Mouse (Mus musculus) neutrophil, adult 5-6 weeks (primary cell): ENCODE data around the gene Nom1. TPM values are rescaled to one million over a fixed set of nuclear protein-coding genes. Genes with fewer than 3 reads are reported as not detected.

Experiments
- ATAC-seq: fragments of 151-379, 151-347 bp; 2 replicates; pipeline ENCODE4 v1.8.0; 2017; ENCODE audit warnings: mild to moderate bottlenecking, moderate TSS enrichment; ENCODE audit not compliant: insufficient number of reproducible peaks, poor library complexity, low FRiP score, severe bottlenecking; ENCODE audit errors: extremely low read depth
- total RNA-seq: library from RNA; stranded (forward); fragments of 200-1000 nt; gene quantifications from 2 replicates; pipeline ENCODE4 v1.2.3, GENCODE M21; 2017

Gene Nom1
- total RNA-seq, 1 experiment from 2014 or later: 11.1 TPM

DNA sequence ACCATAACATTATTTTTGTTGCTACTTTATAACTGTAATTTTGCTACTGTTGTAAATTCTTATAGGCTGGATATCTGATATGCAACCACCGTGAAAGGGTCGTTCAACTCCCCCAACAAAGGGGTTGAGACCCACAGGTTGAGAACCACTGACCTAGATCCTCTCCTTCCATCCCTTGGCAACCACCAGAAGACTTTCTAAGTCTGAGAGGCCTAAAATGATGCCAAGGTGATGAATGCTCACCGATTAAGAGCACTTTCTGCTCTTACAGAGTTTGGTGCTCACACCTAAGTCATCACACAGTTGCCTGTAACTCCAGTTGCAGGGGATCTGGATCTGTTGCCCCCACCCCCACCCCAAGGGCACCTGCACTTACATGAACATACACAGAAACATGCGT, 35.0 kb downstream of the Nom1 start:
- ATAC-seq: no peak

DNA sequence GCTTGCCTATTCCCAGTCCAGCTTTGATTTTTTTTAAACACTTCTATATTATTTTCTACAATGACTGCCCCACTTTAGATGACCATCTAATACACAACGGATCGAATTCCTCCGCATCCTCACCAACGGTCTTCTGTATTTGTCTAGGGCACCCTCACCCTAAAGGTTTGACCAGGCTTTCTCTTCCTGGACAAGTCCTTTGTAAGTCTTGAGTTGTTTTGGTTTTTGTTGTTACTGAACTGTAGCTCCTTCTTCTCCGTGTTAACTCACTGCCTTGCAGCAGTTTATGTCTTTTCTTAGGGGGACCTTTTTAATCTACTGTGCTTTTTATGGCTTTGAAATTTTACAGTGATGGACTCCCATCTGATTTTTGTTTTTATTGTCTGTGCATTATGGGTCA, 35.8 kb downstream of the Nom1 start:
- ATAC-seq: no peak

DNA sequence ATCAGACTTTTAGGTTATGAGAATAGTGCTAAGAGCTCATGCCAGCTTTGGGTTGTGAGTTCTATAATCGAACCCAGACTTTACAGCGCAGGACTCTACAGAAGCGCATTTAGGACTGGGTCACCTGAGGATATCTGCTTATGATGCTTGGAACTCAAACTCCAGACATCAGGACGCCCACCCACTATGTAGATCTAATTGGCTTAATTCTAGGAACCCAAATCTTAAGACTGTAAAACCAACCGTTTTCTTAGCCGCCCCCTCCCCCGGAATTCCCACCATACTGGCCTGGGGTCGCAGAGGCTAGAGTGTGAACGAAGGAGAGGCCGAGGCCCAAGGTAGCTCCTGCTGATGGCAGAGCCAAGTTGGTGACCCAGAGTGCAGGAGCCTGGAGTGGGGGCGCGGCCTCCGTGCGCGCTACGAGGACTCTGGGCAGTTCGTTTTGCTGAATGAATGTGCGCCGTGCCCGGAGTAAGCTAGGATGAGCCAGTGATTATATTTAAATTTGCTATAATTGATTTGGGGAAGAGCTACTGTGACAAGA, 36.5 kb downstream of the Nom1 start:
- no peak for ATAC-seq

DNA sequence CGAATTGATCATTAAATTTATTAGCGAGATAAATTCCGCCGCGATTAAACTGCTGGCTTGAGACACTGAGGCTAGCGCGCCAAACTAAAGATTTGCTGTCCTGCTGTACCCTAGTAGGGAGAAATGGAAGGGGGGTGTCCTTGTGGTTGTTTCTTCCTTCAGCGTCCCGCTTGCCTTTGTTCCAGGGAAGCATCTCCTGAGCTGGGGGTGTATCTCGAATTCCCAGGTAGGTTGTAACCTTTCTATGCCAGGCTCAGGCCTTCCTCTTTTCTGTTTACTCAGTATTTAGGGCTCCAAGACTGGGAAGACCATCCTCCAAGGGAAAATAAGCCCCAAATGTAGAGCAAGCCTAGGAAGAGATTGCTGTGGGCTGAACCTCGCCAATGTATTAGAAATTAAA, 36.9 kb downstream of the Nom1 start:
- ATAC-seq: no peak

DNA sequence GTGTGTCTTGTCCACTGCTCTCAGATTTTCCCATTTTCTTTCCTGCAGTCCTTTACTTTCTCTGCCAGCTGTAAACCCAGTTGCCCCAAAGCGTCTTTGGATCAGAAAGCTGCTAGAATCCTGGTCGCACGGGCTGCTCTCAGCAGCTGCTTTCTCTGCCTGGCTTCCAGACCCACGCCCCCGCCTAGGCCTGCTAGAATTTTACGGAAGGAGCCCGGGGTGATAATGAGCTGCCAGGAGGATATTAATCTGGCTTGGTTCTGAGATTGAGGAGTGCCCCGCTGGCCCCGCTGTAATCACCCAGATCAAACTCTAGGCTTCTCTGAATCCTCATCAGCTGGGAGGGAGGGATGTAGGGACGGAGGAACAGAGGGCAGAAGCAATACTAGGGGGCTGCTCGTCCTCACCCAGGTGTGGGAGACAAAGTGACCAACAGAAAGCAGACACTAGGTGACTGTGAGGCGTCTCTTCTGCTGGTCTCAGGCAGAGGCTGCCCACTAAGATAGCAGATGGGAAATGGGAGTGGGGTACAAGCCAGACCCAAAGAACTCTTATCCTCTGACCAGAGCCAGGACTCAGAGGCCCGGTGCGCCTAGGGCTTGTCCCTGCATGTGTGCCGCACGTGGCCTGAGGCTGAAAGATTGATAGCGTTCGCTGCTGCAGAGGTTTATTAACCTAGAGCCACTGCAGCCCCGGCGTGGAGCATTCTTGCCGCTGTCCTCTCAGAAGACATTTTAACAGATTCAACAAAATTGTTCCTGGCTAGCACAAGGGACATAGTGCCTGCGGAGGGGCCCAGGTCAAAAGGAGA, 37.6 kb downstream of the Nom1 start:
- no peak for ATAC-seq

DNA sequence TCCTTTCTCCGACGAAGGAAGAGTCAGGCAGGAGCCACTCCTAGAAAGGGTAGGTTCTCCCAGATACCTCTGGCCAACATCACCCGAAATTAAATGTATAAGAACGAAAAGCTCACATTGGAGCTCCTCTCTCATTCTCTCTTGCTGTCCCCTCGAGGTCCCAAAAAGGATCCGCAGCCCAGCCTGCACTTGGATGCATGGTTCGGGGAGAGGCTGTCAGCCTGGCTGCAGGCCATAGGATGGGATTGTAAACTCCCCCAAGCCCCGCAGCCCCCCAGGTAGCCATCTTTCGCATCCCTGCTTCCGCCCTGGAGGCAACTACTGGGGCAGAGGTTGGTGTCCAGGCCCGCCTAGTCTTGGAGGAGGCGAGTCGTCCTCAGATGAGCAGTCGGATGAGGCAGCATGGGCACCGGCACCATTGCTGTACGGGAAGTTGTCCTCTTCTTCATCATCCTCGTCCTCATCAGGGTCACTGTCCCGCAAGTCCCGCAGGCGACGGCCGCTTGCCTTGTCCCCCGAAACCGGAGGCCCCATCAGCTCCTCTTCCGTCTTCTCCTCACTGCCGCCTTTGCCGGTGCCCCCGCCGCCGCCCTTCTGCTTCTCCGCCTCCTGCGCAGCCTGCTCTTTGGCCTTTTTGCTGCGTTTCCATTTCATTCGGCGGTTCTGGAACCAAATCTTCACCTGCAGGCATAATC, 39.2 kb downstream of the Nom1 start:
- ATAC-seq: no peak

DNA sequence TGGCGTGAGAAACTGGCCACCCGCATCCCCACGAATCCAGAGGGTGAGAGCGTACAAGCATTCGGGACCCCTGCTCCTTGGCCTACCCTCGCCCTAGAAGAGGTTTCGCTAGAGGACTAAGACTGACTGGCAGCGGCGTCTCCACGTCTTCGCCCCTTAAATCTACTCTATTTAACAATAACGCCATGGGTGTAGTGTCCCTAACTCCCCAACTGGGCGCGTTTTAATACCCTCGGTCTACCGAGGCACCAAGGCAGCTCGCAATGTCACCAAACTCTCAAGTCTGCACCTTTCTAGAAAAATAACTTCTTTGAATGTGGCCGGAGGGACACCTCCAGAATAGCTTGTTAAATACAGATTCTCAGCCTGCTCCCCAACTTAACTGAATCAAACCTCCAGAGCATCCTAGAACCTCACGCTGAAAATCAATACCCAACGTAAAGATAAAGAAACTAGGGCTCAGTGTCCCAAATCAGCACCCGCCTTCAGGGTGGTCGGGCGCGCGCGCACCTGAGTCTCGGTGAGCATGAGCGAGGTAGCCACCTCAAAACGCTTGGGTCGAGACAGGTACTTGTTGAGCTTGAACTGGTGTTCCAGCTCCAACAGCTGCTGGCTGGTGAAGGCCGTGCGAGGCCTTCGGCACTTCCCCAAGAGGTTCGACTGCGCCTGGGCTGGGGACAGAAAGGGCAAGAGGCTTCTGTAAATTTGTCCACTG, 39.9 kb downstream of the Nom1 start:
- no peak for ATAC-seq

DNA sequence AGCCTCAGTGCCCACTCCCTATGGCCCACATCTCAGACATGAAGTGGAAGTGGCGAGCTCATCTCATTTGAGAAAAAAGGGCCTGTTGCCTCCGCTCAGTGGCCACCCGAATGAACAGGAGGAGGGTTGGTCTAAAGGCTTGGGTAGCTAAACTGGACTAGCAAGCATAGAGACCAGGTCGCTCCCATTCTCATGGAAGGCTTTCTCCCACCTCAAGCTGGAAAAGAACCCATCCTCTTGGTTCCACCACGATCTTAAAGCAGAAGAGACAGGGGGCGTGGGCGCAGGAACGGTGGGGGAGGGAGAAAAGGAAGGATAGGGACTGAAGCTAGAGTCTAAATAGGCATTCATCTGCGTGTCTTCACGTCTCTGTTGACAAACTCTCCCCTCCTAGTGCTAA, 40.6 kb downstream of the Nom1 start:
- ATAC-seq: no peak

DNA sequence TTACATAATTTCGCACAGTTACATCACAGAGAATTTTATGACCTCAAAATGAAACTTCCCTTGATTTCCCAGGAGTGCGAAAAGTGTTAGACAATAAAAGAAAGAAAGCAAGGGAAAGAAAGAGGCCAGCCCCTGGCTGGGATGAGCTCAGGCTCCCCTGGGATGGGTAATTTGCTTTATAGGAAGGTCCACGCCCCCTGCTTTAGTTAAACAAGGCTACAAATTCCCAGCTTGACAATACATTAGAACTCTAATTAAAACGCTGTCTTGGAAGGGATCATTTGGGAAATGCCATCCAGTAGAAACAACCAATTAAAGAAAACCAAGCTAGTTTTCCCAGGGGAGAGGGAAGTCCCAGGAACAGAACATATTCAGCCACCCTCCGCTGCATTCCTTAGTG, 41.1 kb downstream of the Nom1 start:
- ATAC-seq: no peak

DNA sequence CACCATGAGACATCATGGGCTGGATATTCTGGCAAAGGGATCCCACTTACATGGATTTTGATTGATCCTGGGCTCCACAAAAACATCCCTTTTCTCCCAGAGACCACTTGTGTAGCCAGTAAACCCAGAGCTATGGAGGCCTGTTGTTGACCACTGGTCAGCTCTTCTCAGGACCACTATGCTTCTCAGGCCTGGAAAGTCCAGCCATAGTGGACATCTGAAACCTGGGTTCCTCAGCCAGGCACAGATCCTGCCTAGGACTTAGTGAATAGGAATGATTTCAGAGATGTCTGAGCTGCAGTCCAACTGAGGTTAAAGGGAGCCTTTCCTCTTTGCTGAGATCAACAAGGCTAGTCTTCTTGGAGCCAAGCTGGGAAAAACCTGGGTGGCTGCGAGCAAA, 41.6 kb downstream of the Nom1 start:
- no peak for ATAC-seq

DNA sequence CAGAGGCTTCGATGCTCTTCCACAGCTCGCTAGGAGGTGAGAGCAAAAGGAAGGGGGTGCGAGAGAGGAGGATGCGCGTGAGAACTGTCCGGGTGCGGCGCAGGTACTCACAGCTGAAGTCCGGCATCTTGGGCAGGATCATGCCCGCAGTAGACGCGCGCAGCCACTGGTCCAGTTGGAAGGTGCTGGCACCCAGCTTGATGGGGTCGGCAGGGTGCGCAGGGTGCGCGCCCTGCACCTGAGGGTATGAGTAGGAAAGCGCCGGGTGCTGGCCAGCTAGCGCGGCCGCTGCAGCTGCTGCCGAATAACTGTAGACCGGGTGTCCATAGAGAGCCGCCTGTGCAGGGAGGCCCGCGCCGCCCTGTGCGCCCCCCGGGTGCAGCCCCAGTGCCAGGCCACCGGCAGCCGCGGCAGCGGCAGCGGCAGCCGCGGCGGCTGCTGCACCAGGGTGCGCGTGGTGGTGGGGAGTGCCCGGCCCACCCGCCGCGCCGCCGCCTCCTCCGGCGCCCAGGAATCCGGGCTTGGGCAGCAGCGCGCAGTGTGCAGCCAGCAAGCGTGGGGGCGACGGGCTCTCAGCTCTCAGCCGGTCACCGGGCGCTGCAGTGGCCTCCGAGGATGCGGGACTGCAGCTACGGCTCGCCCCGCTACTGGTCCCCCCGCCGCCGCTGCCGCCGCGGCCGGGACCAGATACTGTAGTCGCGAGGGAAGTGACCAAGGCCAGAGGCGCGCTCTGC, 43.2 kb downstream of the Nom1 start:
- ATAC-seq: no peak

DNA sequence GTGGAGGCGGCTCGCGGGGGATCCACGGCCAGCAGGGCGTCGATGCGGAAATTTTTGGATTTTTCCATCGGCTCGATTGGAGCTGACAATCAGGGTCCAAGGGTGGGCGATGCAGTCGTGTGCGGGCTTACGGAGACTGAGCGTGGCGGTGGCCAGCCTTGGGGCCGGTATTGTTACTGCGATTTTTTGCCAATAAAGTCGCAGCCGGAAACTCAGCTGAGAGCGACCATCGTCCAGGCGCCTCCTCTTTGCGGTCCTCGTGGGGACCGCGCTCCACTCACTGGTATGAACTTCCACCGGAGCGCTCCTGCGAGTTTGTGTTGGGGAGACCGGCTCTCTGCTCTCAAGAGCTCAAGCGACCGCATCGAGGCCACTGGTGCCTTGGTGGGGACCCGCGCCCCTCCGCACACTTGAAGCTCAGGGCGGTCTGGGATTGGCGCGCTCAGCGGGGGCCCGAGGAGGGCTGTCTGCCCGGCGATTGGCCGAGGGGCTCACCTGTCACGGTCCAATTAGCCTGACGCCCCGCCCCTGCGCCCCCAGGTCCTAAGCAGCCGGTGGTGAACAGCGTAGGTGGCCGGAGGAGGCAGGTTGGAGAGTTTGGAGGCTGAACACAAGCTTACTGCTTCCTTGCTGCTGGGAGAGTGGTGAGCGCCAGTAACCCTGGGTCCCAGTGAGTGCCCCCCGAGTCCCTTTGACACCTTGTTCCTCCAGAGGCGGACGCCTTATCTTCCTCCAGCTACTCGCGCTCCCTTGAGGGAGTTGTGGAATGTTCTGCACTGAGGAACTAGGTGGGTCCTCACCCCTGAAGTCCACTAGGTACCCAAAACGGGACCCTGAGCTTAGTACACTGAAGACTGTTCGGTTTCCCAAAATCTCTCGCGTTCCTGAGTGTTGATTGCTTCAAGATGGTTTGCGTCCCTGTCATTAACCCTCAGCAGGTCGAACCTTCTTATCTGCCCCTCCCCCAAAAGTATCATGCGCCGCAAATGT, 44.0 kb downstream of the Nom1 start, which contains the start of gene Mnx1:
TSS of gene Mnx1 (minus strand) at position 263 of the 990 bp plus-strand sequence.
- ATAC-seq: no peak

DNA sequence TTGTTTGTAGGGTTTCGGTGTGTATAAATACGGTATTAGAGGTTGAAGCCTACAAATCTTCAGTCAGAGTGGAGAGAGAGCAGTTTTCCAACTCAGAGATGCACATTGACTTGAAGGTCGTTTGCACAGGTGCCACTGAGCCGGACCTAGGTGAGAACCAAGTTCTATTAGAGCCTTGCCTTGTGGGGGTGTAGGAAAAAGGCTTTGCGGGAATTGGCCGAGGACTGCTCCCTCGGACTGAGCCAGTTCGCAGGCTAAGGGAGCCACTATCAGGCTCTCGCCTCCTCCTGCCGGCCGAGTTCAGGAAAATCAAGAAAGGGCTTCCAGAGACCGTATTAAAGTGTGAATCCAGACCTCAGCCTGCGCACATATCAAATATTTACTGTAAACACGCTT, 44.7 kb downstream of the Nom1 start:
- ATAC-seq: no peak

DNA sequence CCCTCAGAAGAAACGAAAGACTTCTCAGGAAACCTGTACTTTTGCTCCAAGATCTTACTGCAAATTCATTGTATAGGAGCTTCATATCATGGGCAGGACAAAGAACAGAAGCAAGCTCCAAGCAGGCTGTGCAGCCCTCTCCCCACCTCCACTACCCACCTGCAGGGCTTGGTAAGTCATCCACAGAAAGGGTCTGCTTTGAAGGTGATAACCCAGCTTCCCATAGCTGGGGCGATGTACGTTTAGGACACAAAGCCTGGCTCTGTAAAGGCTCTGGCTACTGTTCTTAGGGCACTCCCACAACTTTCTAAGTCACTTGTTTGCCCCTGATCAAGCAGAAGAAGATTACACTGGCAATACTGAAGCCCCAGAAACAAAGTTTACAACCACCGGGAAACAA, 49.3 kb downstream of the Nom1 start:
- no peak for ATAC-seq

DNA sequence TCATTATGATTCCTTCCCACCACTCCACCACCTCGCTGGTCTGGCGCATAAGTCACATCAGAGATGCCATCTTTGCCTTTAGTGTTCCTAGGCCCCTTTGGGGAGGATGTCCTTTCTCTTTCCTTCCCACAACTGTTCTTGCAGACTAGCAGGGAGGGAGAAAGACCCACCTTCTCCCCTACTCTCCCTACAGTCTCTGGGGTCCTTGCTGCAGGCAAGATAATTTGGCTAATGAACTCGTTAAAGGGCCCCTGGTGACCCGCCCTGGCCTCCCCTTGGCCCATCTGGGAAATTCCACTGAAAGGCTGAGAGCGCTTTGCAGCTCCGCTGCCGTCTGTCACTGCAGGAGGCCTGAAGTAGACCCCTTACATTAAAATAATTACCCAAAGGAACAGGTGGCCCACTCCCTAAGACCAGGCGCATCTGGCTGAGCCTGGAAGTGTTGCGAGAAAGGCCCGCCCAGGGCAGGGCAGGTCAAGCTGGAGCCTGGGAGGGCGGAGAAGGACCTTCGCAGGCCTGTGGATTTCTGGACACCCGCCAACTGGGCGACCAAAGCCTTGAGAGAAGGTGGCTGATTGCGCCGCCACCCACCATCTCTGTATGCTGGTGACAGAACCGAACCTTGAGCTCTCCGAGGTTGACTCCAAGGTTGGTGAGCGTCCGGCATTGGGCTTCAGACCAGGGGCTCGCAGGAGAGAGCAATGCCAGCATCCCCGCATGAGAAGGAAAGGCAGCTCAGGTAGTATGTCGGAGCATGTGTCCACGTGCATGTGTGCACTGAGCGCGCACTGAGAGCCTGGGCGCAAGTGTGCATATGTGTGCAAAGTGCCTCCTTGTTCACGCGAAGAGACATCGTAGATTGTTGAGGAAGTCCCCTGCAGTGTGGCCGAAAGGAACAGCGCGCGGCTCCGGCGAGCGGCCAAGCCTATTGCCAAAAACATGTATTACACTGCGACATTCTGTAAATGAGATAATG, 50.8 kb downstream of the Nom1 start:
- no peak for ATAC-seq

DNA sequence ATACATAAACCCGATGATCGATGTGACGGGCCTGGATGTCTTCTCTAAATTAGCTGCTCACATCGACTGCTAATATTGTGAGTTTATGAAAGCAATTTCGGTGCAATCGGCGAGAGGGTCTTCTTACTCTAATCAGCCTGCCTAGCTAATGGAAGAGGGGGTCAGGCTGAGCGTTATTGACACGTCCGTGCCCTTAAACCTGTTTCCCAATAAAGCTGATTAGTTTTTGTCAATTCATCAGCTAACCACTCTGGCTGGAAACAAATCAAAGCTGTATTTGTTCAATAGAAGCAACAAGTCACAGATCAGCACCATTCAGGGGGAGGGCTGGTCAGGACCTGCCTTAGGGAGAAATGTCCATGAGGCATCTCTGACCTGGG, 51.5 kb downstream of the Nom1 start:
- ATAC-seq: no peak

DNA sequence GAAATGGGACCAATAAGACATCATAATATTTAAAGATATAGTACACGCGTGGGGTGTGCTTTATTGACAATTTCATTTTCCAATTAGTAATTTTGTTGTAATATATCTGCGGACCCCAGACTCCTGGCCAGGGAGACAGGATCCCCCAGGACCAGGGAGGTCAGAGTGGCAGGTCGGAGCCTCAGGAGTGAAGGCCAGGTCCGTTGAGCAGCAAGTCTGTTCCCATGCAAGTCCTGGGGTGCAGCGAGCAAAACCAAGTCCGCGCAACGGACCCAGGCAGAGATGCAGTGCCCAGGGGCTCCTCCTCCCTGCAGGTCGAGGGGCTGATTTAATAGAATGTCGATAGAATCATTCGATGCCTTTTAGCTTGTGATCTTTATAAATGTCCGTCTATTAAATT, 52.9 kb downstream of the Nom1 start:
- no peak for ATAC-seq
